Mouse (Mus musculus): ENCODE results near the gene Pdss1.

DNA sequence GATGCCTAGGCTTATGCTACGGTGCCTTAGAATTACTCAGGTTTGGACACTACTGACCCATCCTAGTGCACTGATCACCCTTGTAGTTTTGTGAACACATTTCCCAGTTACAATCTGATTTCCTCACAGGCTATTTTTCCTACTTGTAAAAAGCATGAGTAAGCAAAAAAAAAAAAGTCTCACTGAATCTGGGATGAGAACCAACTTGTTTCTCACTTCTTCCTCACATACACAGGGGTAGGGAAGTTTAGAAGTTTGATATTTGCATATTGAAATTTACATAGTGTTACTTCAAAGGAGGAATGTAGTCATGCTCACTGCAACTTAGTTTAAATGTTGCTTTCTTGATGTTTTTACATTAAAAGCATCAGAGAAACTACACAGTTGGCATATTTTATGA, 38.2 kb downstream of the Pdss1 start:
- no peak for TF ChIP-seq ZMIZ1 (IDR thresholded peaks at IDR 0.05; ENCODE audit: low read depth, low read length)
- TF ChIP-seq POLR2AphosphoS2 (IDR thresholded peaks at IDR 0.05; ENCODE audit: low read length), result no peak
- TF ChIP-seq USF2 (IDR thresholded peaks at IDR 0.05; ENCODE audit: borderline replicate concordance in 1 of 2, insufficient read depth in 1 of 2, low read depth in 1 of 2, low read length in 2 of 2), result no peak
- TF ChIP-seq SIN3A (IDR thresholded peaks at IDR 0.05; ENCODE audit: low read length), result no peak
- no peak for TF ChIP-seq TAL1 (IDR thresholded peaks at IDR 0.05; ENCODE audit: low read length)
- no peak for TF ChIP-seq TBP (IDR thresholded peaks at IDR 0.05; ENCODE audit: low read depth, low read length)
- TF ChIP-seq TCF12 (IDR thresholded peaks at IDR 0.05; ENCODE audit: low read depth, low read length), result no peak
- TF ChIP-seq BHLHE40 (IDR thresholded peaks at IDR 0.05; ENCODE audit: borderline replicate concordance, low read depth, low read length), result no peak
- TF ChIP-seq MXI1 (IDR thresholded peaks at IDR 0.05; ENCODE audit: low read depth, low read length), result no peak
- TF ChIP-seq EP300 (IDR thresholded peaks at IDR 0.05; ENCODE audit: low read depth in 1 of 2, low read length in 2 of 2), result no peak
- TF ChIP-seq CTCF (IDR thresholded peaks at IDR 0.05 in 2 of 3, conservative IDR thresholded peaks at IDR 0.05 in 1 of 3; ENCODE audit: control insufficient read depth in 1 of 3, insufficient read depth in 1 of 3, low read depth in 2 of 3, low read length in 3 of 3, poor library complexity in 1 of 3, severe bottlenecking in 1 of 3), result no peak

Measured in MEL (cell line).